Mouse (Mus musculus) intestine, postnatal 0 days (tissue): Measurements from ENCODE around the gene Tbc1d13. TPM values are rescaled to one million over a fixed set of nuclear protein-coding genes. Genes with fewer than 3 reads are reported as not detected.
A peak's percentile ranks its signal among the peaks of the same experiment; 100 is the strongest.
"Not testable (repeated sequence)": the region's sequence is repeated elsewhere in the genome, so short reads cannot be mapped to it uniquely, and the experiment has no call there.

Source experiments
- ATAC-seq: fragments of 200-750 bp; cut with Nextera tagmentation; 2 replicates; pipeline ENCODE4 v1.8.0; 2017; ENCODE audit warnings: mild to moderate bottlenecking, moderate TSS enrichment, moderate library complexity
- H3K27ac ChIP-seq: fragments of 300-500 bp; sonication (generic); 2 replicates; pipeline ENCODE4 v1.5.1; 2014; ENCODE audit warnings: mild to moderate bottlenecking, low read depth, low read length, moderate library complexity
- H3K27me3 ChIP-seq: fragments of 300-500 bp; sonication (generic); replicated peaks from 2 replicates; pipeline ENCODE4 v1.6.1; 2014; ENCODE audit warnings: low read length, mixed read lengths; ENCODE audit not compliant: control insufficient read depth, insufficient read depth
- H3K36me3 ChIP-seq: fragments of 300-500 bp; sonication (generic); 2 replicates; pipeline ENCODE4 v1.6.1; 2014; ENCODE audit warnings: mild to moderate bottlenecking, moderate library complexity; ENCODE audit not compliant: control insufficient read depth, insufficient read depth
- H3K4me1 ChIP-seq: fragments of 300-500 bp; sonication (generic); replicated peaks from 2 replicates; pipeline ENCODE4 v1.6.1; 2014; ENCODE audit warnings: antibody characterized with exemption, low read length, mixed read lengths; ENCODE audit not compliant: control insufficient read depth, insufficient read depth
- H3K4me2 ChIP-seq: fragments of 300-500 bp; sonication (generic); replicated peaks from 2 replicates; pipeline ENCODE4 v1.6.1; 2014; ENCODE audit warnings: low read depth, mild to moderate bottlenecking, moderate library complexity
- H3K4me3 ChIP-seq: fragments of 300-500 bp; sonication (generic); 2 replicates; pipeline ENCODE4 v1.5.1; 2014; ENCODE audit warnings: low read depth, low read length
- H3K9ac ChIP-seq: fragments of 300-500 bp; sonication (generic); 2 replicates; pipeline ENCODE4 v1.6.1; 2014; ENCODE audit warnings: mild to moderate bottlenecking, low read depth, low read length
- H3K9me3 ChIP-seq: fragments of 300-500 bp; sonication (generic); 2 replicates; pipeline ENCODE4 v1.6.1; 2016; ENCODE audit warnings: mixed run types; ENCODE audit not compliant: control insufficient read depth
- CTCF ChIP-seq: sonication (generic); IDR thresholded peaks from 2 replicates; pipeline ENCODE4 v1.5.1; 2016; ENCODE audit warnings: low read depth, mild to moderate bottlenecking, control low read depth, antibody characterized with exemption, moderate library complexity
- WGBS: fragments of 180-500 bp; shearing (Covaris S2); extraction: QIAGEN DNeasy Blood & Tissue Kit; methylation state at CpG from one replicate; pipeline ENCODE4 v1.1.7; 2014; 5-methylcytosine and 5-hydroxymethylcytosine counted together
- polyA plus RNA-seq: library from polyadenylated mRNA; unstranded; fragments of >200 nt; fragmentation: Nextera tagmentation; extraction: Ambion mirVana; gene quantifications from 2 replicates; pipeline ENCODE4 v1.2.1, GENCODE M21; 2015

Gene Tbc1d13
- polyA plus RNA-seq, 1 experiment from 2014 or later = 5.3 TPM

DNA sequence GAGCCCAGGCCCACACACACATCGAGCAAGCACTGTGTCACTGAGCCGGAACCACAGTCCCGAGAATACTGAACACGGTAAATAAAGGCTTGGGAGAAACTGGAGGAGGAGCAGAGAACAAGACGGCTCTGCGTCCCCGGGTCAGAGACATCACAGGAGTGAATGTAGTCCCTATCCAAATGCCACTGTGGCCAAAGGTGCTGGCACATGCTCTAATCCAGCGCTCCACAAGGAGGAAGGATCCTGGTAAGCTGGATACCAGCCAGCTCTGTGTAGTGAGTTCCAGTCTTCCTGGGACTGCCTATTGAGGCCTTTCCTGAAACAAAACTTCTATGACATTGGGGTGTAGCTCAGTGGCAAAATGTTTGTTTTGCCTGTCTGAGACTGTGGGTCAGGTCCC, 19.1 kb downstream of the Tbc1d13 start:
- no peak for ATAC-seq
- TF ChIP-seq CTCF = no peak
- Histone ChIP-seq H3K9ac (no peak overlapping the region), H3K36me3 (peaks cover 41% of the 10 kb centered on the region), H3K9me3 (no peaks in the 10 kb centered on the region), H3K27ac (no peak overlapping the region), H3K4me1 (no peaks in the 10 kb centered on the region), H3K4me2 (no peak overlapping the region), H3K27me3 (no peaks in the 10 kb centered on the region), H3K4me3 (no peak overlapping the region)
- WGBS = 65% methylated on average over 8 of the region's 8 CpGs

DNA sequence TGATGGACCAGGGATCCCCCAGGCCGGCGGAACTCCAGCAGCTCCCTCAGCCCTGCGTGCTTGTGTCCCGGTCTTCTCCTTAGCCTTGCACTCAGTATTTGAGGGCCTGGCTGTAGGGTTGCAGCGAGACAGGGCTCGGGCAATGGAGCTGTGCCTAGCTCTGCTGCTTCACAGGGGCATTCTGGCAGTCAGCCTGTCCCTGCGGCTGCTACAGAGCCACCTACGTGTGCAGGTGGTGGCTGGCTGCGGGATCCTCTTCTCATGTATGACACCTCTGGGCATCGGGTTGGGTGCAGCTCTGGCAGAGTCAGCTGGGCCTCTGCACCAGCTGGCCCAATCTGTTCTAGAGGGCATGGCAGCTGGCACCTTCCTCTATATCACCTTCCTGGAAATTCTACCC, 26.3 kb downstream of the Tbc1d13 start:
- WGBS = 87% methylated on average over 8 of the region's 10 CpGs
- ATAC-seq = peak; percentile 25; the same call in 1 of the 2 replicates

DNA sequence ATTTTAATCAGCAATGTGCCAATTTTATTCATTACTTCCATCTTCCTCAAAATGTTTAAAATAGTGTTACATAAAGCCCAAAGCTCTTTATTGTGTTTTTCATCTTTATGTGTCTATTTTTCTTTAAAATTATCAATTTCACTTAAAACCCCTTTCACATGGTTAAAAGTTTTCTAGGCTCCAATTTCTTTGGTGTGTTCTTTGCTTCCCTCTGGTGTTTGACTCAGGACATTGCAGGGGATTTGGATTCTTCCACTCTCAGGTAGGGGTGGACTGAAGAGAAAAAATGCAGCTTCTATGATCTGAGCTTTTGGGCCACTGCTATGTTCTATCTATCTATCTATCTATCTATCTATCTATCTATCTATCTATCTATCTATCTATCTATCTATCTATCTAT, 28.3 kb downstream of the Tbc1d13 start:
- no peaks in the 10 kb centered on the region for H3K27me3 ChIP-seq
- H3K27ac ChIP-seq = no peak overlapping the region
- no peaks in the 10 kb centered on the region for H3K36me3 ChIP-seq
- TF ChIP-seq CTCF = peak; percentile 82
- H3K4me3 ChIP-seq = no peak overlapping the region
- no peak overlapping the region for H3K9ac ChIP-seq
- no peak for ATAC-seq
- no peak overlapping the region for H3K4me2 ChIP-seq
- H3K9me3 ChIP-seq = 0 out of 2 replicates have a peak, but pooled peaks cover 5% of the 10 kb centered on the region
- no peaks in the 10 kb centered on the region for H3K4me1 ChIP-seq

More for the DNA sequence above, 26.3 kb downstream of the Tbc1d13 start:
- H3K36me3 ChIP-seq, H3K4me3 ChIP-seq, H3K27me3 ChIP-seq, H3K4me1 ChIP-seq, H3K4me2 ChIP-seq, H3K9me3 ChIP-seq, H3K9ac ChIP-seq, H3K27ac ChIP-seq: not testable (repeated sequence)

DNA sequence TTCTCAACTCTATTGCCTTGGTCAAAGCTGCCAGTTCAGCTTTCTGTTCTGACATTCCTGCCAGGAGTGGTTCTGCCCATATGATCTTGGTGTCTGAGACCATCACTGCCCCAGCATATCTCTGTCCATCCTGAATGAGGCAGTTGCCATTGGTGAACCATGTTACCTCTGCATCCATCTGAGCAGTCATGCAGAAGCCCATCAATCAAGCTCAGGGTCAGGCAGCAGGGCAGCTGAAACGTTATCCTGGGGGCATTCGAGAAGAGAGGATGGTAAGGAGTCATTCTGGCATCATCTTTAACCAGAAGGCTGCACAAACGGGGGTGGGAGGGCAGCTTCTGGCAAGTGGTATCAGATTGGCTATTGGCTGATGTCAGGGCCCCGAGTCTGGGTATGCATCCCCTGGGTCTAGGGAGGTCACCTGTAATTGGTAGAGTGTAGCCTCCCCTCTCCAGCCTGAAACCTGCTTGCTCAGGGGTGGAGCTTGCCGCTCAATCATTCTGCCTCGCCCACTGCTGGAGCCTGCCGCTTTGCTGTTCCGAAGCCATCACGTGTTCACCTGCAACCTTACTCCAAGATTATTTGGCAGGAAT, 30.9 kb downstream of the Tbc1d13 start:
- 0 out of 2 replicates have a peak, but pooled peaks cover 9% of the 10 kb centered on the region for H3K9me3 ChIP-seq
- H3K4me1 ChIP-seq = no peaks in the 10 kb centered on the region
- no peak overlapping the region for H3K9ac ChIP-seq
- 47% methylated on average over 9 of the region's 9 CpGs for WGBS
- H3K36me3 ChIP-seq = no peaks in the 10 kb centered on the region
- ATAC-seq = no peak
- no peaks in the 10 kb centered on the region for H3K27me3 ChIP-seq
- no peak for TF ChIP-seq CTCF
- no peak overlapping the region for H3K27ac ChIP-seq
- H3K4me2 ChIP-seq = no peak overlapping the region
- H3K4me3 ChIP-seq = no peak overlapping the region

DNA sequence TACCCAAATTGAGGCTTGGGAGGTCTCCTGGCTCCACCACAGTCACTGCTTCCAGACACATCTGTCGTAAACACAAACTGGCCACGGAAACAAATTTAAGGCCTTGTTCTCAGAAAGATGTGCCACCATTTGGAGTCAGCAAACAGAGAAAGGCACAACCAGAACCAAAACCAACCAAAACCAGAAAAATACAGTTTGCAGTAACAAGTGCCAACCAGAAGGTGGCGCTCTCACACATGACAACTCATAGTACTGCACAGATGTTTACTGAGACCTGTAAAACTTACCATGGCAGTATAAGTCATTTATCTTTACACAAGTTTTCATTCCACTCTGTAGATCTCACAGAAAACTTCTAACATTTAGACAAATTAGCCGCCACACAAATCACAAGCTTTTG, 33.1 kb downstream of the Tbc1d13 start:
- H3K9me3 ChIP-seq = 0 out of 2 replicates have a peak, but pooled peaks cover 9% of the 10 kb centered on the region
- H3K27ac ChIP-seq = no peak overlapping the region
- no peaks in the 10 kb centered on the region for H3K36me3 ChIP-seq
- H3K4me3 ChIP-seq = no peak overlapping the region
- H3K27me3 ChIP-seq = no peaks in the 10 kb centered on the region
- whole genome bisulfite sequencing = 57% methylated on average over 4 of the region's 4 CpGs
- H3K9ac ChIP-seq = no peak overlapping the region
- no peaks in the 10 kb centered on the region for H3K4me1 ChIP-seq
- no peak for ATAC-seq
- H3K4me2 ChIP-seq = no peak overlapping the region
- peak; percentile 58 for TF ChIP-seq CTCF

DNA sequence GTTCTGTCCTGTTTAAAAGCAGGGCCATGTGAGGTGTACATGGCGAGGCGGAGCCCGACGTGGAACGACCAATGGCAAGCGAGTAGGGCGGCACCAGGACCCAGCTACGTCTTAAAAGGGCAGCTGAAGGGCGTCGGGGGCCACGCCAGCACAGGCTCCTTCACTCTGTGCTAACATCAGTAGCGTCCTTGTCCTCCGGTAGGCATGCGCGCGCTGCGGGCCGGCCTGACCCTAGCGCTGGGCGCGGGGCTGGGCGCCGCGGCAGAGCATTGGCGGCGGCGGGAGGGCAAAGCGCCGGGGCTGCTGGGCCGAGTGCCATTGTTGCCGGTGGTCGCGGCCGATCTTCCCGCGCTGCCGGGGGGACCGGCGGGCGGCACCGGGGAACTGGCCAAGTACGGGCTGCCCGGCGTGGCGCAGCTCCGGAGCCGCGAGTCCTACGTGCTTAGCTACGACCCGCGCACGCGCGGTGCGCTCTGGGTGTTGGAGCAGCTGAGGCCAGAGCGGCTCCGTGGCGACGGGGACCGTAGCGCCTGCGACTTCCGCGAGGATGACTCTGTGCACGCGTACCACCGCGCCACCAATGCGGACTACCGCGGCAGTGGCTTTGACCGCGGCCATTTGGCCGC, 37.9 kb downstream of the Tbc1d13 start, which contains the start of gene Endog:
Gene Endog, plus strand, starts transcription at position 123 of the 626 bp plus-strand sequence.
- H3K27me3 ChIP-seq = no peaks in the 10 kb centered on the region
- H3K9me3 ChIP-seq = 0 out of 2 replicates have a peak, but pooled peaks cover 4% of the 10 kb centered on the region
- peak; percentile 85 for ATAC-seq
- peak within 1 kb of the TSS; percentile 77 for H3K9ac ChIP-seq
- WGBS = under 1% methylated on average over 75 of the region's 75 CpGs
- H3K27ac ChIP-seq = peak within 1 kb of the TSS; percentile 93
- no peak for TF ChIP-seq CTCF
- H3K4me3 ChIP-seq = peak within 1 kb of the TSS; percentile 73
- H3K4me1 ChIP-seq = peaks cover 7% of the 10 kb centered on the region; the same call in 1 of the 2 replicates
- peaks cover 37% of the 10 kb centered on the region for H3K36me3 ChIP-seq
- peak within 1 kb of the TSS; percentile 95 for H3K4me2 ChIP-seq
